Mouse (Mus musculus): Measurements from ENCODE around the gene BC028528. TPM values are rescaled to one million over a fixed set of nuclear protein-coding genes. Genes with fewer than 3 reads are reported as not detected.
"Not testable (repeated sequence)": the region's sequence is repeated elsewhere in the genome, so short reads cannot be mapped to it uniquely, and the experiment has no call there.

BC028528 gene
- polyA plus RNA-seq, 1 experiment from 2014 or later: 23.8 TPM

DNA sequence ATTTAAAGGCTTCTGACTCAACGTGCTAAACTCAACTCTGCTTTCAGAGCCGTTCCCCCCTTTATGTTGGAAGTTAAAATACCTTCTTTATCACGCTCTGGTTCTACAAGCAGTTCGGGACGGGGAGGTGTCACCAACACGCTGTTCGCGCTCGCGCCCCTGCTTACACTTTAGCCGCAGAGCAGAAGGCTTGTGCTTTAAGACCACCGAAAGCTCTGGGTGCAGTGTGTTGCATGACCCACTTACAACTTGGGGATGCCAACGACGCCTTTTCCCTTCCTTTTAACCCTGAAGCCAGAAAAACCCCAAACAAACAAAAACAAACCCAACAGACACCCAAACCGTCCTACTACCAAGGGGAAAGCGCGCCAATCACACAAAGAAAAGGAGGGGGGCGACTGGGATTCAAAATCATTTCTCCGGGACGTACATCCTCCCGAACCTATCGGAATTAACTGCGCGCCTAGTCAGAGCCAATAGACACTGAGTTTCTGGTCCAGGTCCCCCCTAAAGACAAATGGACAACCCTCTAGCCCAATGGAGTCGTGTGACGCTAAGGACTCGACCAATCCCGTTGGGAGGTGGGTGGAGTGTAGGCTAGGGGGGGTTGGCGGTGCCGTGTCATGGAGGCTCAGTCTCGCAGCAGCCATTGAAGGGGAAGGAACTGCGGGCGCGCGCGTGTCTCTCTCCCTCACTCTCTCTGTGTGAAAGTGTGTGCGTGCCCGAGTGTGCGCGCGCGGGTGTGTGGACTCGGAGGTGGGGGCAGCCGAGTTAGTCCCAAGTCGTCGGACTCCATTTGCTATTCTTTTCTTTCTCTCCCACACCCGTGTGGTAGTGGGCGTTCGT lies 37.1 kb upstream of the BC028528 start, which contains the start of gene Anp32e:
Anp32e (plus strand) TSS at position 589 of the 846 bp plus-strand sequence.
- H3K27me3 ChIP-seq (replicated peaks): no peaks in the 10 kb centered on the region
- peak; percentile 100 for ATAC-seq (ENCODE audit: low FRiP score)
- H3K9ac ChIP-seq (replicated peaks): peak within 1 kb of the TSS; percentile 78
- H3K4me2 ChIP-seq: peak within 1 kb of the TSS; percentile 73
- H3K4me1 ChIP-seq: peaks cover 16% of the 10 kb centered on the region; the same call in 1 of the 2 replicates
- H3K9me3 ChIP-seq (replicated peaks): no peaks in the 10 kb centered on the region
- H3K27ac ChIP-seq (replicated peaks): peak within 1 kb of the TSS; percentile 91
- H3K4me3 ChIP-seq (replicated peaks): peak within 1 kb of the TSS; percentile 87
- no peaks in the 10 kb centered on the region for H3K36me3 ChIP-seq
- WGBS: under 1% methylated on average over 42 of the region's 49 CpGs

DNA sequence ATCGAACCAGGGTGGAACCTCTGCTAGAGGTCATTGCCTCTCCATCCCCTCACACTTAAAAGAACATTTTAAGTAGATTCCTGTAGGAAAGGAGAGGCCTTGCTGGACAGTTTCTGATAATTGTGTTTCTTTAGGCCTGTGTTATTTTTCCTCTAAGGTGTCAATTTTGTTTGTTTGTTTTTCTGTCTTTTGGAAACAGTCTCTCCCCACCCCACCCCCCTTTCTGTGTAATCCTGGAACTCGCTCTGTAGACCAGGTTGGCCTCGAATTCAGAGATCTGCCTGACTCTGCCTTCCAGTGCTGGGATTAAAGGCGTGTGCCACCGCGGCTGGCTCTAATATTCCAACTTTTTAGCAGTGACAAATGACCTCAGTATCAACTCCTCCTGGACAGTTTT lies 36.5 kb upstream of the BC028528 start:
- WGBS: 74% methylated on average over 6 of the region's 6 CpGs
- Histone ChIP-seq H3K27ac (replicated peaks) (peak overlapping the region; percentile 64), H3K4me3 (replicated peaks) (peak overlapping the region; percentile 87), H3K36me3 (no peaks in the 10 kb centered on the region), H3K4me1 (peaks cover 16% of the 10 kb centered on the region; the same call in 1 of the 2 replicates), H3K9ac (replicated peaks) (peak overlapping the region; percentile 78), H3K27me3 (replicated peaks) (no peaks in the 10 kb centered on the region), H3K4me2 (peak overlapping the region; percentile 73), H3K9me3 (replicated peaks) (no peaks in the 10 kb centered on the region)
- ATAC-seq (ENCODE audit: low FRiP score): no peak

DNA sequence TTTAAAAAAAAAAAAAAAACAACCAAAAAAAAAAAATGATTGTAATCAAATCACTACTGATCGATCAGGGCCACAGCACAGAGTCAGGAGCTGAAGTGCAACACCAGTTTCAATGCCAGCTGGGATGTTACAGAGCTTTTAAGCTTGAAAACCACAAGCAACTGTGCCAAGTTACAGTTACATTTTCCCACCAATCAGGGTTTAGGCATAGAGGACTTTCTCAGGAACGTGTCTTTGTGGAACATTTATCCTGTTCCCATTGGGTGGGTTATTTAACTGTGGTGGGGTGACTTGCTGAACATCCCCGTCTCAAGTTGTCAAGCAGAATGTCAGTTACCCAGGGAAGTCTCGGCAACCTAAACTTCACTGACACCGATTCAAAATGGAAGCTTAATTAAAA lies 33.3 kb upstream of the BC028528 start:
- WGBS: 83% methylated on average over 5 of the region's 5 CpGs
- no peak overlapping the region for H3K27ac ChIP-seq (replicated peaks)
- no peak overlapping the region for H3K9ac ChIP-seq (replicated peaks)
- peaks cover 5% of the 10 kb centered on the region; the same call in 1 of the 2 replicates for H3K4me1 ChIP-seq
- H3K4me3 ChIP-seq (replicated peaks): no peak overlapping the region
- no peak for ATAC-seq (ENCODE audit: low FRiP score)
- H3K27me3 ChIP-seq (replicated peaks): no peaks in the 10 kb centered on the region
- H3K4me2 ChIP-seq: no peak overlapping the region
- no peaks in the 10 kb centered on the region for H3K9me3 ChIP-seq (replicated peaks)
- no peaks in the 10 kb centered on the region for H3K36me3 ChIP-seq

DNA sequence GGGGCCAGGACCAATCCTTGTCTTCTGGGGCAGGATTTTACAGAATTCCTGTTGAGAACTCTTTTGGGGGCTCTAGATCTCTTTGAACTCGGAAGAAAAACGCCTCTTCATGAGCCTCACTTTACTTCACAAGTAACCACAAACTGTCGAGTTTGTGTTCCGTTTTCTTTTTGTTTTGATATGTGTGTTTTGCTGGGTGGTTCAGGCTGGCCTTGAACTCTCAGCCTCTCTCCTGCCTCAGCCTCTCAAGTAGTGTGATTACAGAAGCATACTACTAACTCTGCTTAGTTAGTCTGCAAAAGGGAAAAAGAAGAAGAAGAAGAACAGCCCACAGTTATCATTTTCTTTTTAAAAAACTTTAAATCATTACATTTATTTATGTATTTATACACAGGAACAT lies 32.4 kb upstream of the BC028528 start:
- Histone ChIP-seq H3K9ac (replicated peaks) (no peak overlapping the region), H3K36me3 (no peaks in the 10 kb centered on the region), H3K9me3 (replicated peaks) (no peaks in the 10 kb centered on the region), H3K4me3 (replicated peaks) (no peak overlapping the region), H3K4me1 (peaks cover 4% of the 10 kb centered on the region; the same call in 1 of the 2 replicates), H3K27me3 (replicated peaks) (no peaks in the 10 kb centered on the region), H3K4me2 (no peak overlapping the region), H3K27ac (replicated peaks) (no peak overlapping the region)
- WGBS: 80% methylated on average over 4 of the region's 4 CpGs
- ATAC-seq (ENCODE audit: low FRiP score): no peak

DNA sequence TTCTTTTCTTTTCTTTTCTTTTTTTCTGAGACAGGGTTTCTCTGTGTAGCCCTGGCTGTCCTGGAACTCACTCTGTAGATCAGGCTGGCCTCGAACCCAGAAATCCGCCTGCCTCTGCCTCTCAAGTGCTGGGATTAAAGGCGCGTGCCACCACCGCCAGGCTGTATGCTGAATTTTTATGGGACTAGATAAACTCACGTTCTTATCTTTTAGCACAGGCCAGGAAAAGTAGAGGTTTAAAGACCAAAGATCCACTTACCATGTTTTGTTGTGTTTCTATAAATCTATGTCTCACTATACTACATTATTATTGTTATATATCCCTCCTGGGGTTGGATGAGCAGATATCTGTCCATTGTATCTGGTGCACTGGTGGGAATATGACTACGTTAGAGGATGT lies 31.6 kb upstream of the BC028528 start:
- not testable (repeated sequence) for ATAC-seq (ENCODE audit: low FRiP score); H3K9ac ChIP-seq (replicated peaks); H3K27me3 ChIP-seq (replicated peaks); H3K27ac ChIP-seq (replicated peaks); H3K9me3 ChIP-seq (replicated peaks); H3K4me2 ChIP-seq; H3K4me1 ChIP-seq; H3K36me3 ChIP-seq; H3K4me3 ChIP-seq (replicated peaks)
- 93% methylated on average over 7 of the region's 7 CpGs for WGBS

DNA sequence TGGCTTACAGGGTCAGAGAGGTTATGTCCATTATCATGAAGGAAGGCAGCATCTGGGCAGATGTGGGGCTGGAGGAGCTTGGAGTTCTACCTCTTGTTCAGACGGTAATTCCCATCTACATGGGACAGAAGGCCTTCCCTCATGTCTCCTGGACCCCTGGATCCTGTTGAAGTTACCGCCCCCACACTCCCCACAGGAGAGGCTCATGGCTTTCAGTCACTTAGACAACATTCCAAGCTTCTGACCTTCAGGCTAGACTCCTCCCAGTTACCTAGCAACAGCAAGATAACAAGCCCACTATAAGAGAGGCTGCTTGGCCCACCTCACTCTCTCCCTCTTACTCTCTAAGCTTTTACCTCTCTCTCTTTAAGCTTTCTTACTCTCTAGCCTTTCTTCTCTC lies 28.7 kb upstream of the BC028528 start:
- H3K4me1 ChIP-seq; H3K9ac ChIP-seq (replicated peaks); H3K4me3 ChIP-seq (replicated peaks); H3K4me2 ChIP-seq; H3K27ac ChIP-seq (replicated peaks); ATAC-seq (ENCODE audit: low FRiP score); H3K27me3 ChIP-seq (replicated peaks); H3K9me3 ChIP-seq (replicated peaks); H3K36me3 ChIP-seq: not testable (repeated sequence)
- WGBS: 78% methylated on average over 2 of the region's 2 CpGs

DNA sequence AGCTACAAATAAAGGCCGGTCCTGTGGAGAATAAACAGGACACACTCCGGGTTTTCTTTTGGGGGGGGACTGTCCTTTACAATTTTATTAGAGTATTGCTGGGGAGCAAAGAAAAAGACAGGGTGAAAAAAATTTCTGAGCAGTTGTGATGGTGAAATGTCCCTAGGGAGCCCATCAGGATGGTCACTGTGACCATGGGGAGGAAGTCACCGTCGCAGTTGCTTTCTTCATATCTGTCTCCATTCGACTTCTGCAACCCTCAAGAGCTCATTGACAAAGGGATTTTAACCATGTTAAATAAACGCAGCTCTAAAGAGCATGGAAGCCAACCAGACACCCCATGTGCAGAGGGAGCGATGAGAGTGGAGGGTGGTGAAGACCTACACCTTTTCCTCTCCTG lies 25.0 kb upstream of the BC028528 start:
- H3K36me3 ChIP-seq: no peaks in the 10 kb centered on the region
- H3K9ac ChIP-seq (replicated peaks): no peak overlapping the region
- H3K4me1 ChIP-seq: no peaks in the 10 kb centered on the region
- no peak overlapping the region for H3K4me3 ChIP-seq (replicated peaks)
- H3K4me2 ChIP-seq: no peak overlapping the region
- H3K9me3 ChIP-seq (replicated peaks): no peaks in the 10 kb centered on the region
- H3K27ac ChIP-seq (replicated peaks): no peak overlapping the region
- ATAC-seq (ENCODE audit: low FRiP score): no peak
- 84% methylated on average over 7 of the region's 7 CpGs for WGBS
- no peaks in the 10 kb centered on the region for H3K27me3 ChIP-seq (replicated peaks)

DNA sequence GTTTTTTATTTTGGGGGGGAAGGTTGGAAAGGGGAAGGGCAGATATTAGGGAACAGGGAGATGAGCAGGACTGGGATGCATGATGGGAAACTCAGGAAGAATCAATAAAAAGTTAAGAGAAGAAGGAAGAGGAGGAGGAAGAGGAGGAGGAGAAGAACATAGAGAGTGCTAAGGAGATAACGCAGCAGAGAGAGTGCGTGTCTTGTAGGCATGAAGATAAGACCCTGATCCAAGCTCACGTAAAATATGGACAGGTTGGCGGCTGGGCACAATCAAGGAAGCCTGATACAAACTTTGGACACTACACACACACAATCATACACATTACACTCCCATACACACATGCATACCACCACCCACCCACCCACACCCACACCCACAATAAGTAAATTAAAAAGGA lies 22.9 kb upstream of the BC028528 start:
- no peaks in the 10 kb centered on the region for H3K9me3 ChIP-seq (replicated peaks)
- no peak for ATAC-seq (ENCODE audit: low FRiP score)
- no peak overlapping the region for H3K4me3 ChIP-seq (replicated peaks)
- no peak overlapping the region for H3K9ac ChIP-seq (replicated peaks)
- 93% methylated on average over 4 of the region's 4 CpGs for WGBS
- no peaks in the 10 kb centered on the region for H3K27me3 ChIP-seq (replicated peaks)
- no peaks in the 10 kb centered on the region for H3K4me1 ChIP-seq
- H3K4me2 ChIP-seq: no peak overlapping the region
- H3K27ac ChIP-seq (replicated peaks): no peak overlapping the region
- H3K36me3 ChIP-seq: no peaks in the 10 kb centered on the region

DNA sequence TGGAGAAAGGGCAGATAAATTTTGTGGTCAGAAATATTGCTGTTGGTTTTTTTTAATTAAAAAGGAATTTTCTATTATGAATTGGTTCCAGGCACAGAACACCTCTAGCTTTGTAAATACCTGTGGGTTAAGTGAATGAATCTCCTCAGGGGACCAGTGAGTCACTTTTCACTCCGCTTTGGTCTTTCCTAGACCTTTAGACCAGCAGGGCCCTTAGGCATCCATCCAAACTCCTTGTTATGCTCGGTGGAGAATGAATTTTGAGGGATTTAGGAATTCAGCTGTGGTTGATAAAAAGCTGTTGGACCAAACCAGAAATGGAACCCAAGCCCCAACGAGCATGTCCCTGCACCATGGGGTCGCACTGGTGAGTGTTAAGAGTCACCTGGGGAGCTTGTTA lies 15.8 kb upstream of the BC028528 start:
- ATAC-seq (ENCODE audit: low FRiP score): no peak
- Histone ChIP-seq H3K36me3 (no peaks in the 10 kb centered on the region), H3K27me3 (replicated peaks) (peaks cover 18% of the 10 kb centered on the region), H3K27ac (replicated peaks) (no peak overlapping the region), H3K4me2 (no peak overlapping the region), H3K4me3 (replicated peaks) (no peak overlapping the region), H3K9me3 (replicated peaks) (no peaks in the 10 kb centered on the region), H3K9ac (replicated peaks) (no peak overlapping the region), H3K4me1 (peaks cover 34% of the 10 kb centered on the region)
- 59% methylated on average over 4 of the region's 4 CpGs for WGBS

DNA sequence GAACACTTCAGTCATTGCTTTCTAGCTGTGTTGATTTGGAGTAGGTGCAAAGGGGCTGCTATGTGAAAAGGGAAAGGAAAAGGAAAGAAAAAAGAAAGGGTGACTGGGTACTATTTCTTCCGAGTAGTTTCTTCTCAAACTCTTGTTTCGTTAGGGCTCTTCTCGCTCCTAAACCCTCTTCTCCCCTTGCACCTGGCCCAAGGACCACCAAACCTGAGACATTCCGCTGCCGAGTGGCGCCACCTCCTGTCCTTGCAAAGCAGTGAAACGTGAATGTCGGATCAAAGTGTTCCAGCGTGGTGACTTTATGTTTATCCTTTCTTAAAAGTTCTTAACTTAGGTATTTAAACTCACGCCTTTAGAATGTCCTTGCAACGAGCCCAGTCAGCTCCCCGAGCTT lies 15.1 kb upstream of the BC028528 start:
- peak overlapping the region; percentile 15 for H3K4me3 ChIP-seq (replicated peaks)
- no peak overlapping the region for H3K9ac ChIP-seq (replicated peaks)
- no peak overlapping the region for H3K27ac ChIP-seq (replicated peaks)
- under 1% methylated on average over 12 of the region's 12 CpGs for WGBS
- peak overlapping the region; percentile 69 for H3K4me2 ChIP-seq
- no peaks in the 10 kb centered on the region for H3K9me3 ChIP-seq (replicated peaks)
- H3K27me3 ChIP-seq (replicated peaks): peaks cover 18% of the 10 kb centered on the region
- no peak for ATAC-seq (ENCODE audit: low FRiP score)
- no peaks in the 10 kb centered on the region for H3K36me3 ChIP-seq
- H3K4me1 ChIP-seq: peaks cover 34% of the 10 kb centered on the region

DNA sequence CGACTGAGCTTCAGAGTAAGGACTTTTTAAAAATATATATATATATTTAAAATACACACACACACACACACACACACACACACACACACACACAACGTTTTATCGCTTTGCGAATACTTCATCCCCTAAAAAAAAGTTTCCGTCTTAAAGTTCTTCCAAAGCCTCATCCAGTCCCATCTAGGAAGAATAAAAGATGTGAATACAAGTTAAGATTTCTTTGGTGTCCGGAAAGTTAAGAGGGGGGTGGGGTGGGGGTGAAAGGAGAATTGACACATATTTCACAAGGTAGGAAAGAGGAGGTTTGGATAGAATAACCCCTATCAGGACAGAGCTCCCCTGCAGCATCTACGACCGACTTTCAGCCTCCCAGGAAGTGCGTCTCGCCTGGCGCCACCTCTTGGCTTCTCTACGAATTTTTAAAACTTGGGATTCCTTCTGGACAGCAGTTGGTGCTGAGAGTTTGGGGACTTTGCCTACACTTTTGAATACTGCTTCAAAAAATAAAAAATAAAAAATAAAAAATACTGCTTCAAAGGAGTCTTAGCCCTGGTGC lies 14.2 kb upstream of the BC028528 start:
- Histone ChIP-seq H3K4me3 (replicated peaks) (no peak overlapping the region; the same call in 1 of the 2 replicates), H3K9me3 (replicated peaks) (no peaks in the 10 kb centered on the region), H3K27ac (replicated peaks) (no peak overlapping the region), H3K36me3 (no peaks in the 10 kb centered on the region), H3K4me1 (peaks cover 34% of the 10 kb centered on the region), H3K4me2 (peak overlapping the region; percentile 69), H3K27me3 (replicated peaks) (peaks cover 18% of the 10 kb centered on the region), H3K9ac (replicated peaks) (no peak overlapping the region)
- WGBS: under 1% methylated on average over 12 of the region's 12 CpGs
- no peak for ATAC-seq (ENCODE audit: low FRiP score)

All from neural tube, embryonic 15.5 days (tissue).